Mouse (Mus musculus): ENCODE measurements at regions not wholly inside any gene's neighbourhood (a gene's known extent, or its start where the extent isn't known, plus 50 kb on each side); places are given as distances from the start of the nearest gene placed in this dataset.
"Not testable (repeated sequence)": the region's sequence is repeated elsewhere in the genome, so short reads cannot be mapped to it uniquely, and the experiment has no call there.

GRCm38 (mm10) chr14:13055198-13055597 is 229.4 kb upstream of the Synpr start:
- DNase-seq, result no peak

- not testable (repeated sequence) for DNase-seq
Observed at GRCm38 (mm10) chr14:13042536-13042935, 219.7 kb upstream of the Cadps start.

GRCm38 (mm10) chr14:13041741-13042140 is 218.9 kb upstream of the Cadps start:
- no peak for DNase-seq

GRCm38 (mm10) chr14:13040176-13040575 is 217.3 kb upstream of the Cadps start:
- DNase-seq, result no peak

GRCm38 (mm10) chr14:13037426-13037825 is 214.5 kb upstream of the Cadps start:
- no peak for DNase-seq

- DNase-seq, result no peak
Observed at GRCm38 (mm10) chr14:13029794-13030193, 206.9 kb upstream of the Cadps start.

- DNase-seq, result no peak
Observed at GRCm38 (mm10) chr14:13022744-13023143, 199.9 kb upstream of the Cadps start.

GRCm38 (mm10) chr14:13011099-13011498 is 188.2 kb upstream of the Cadps start:
- DNase-seq, result no peak

- no peak for DNase-seq
Observed at GRCm38 (mm10) chr14:13000997-13001699, 178.3 kb upstream of the Cadps start.

- no peak for DNase-seq
Observed at GRCm38 (mm10) chr14:12979416-12979815, 156.5 kb upstream of the Cadps start.

- peak; percentile 3 to 7 for DNase-seq
Observed at GRCm38 (mm10) chr14:12966441-12966840, 143.6 kb upstream of the Cadps start.

GRCm38 (mm10) chr14:12957896-12958295 is 135.0 kb upstream of the Cadps start:
- not testable (repeated sequence) for DNase-seq

- no peak for DNase-seq
Observed at GRCm38 (mm10) chr14:12950922-12951321, 128.0 kb upstream of the Cadps start.

- DNase-seq, result no peak
Observed at GRCm38 (mm10) chr14:12938638-12939293, 115.9 kb upstream of the Cadps start.

GRCm38 (mm10) chr14:12936343-12936742 is 113.5 kb upstream of the Cadps start:
- DNase-seq, result no peak

GRCm38 (mm10) chr14:12931668-12932384 is 108.9 kb upstream of the Cadps start:
- no peak for DNase-seq

- DNase-seq, result no peak
Observed at GRCm38 (mm10) chr14:12923617-12924016, 100.7 kb upstream of the Cadps start.

GRCm38 (mm10) chr14:12915431-12915830 is 92.6 kb upstream of the Cadps start:
- no peak for DNase-seq

- no peak for DNase-seq
Observed at GRCm38 (mm10) chr14:12913956-12914355, 91.1 kb upstream of the Cadps start.

- DNase-seq, result peak in 1 of 2 experiments; percentile 2
Observed at GRCm38 (mm10) chr14:12913421-12913820, 90.5 kb upstream of the Cadps start.

- DNase-seq, result no peak
Observed at GRCm38 (mm10) chr14:12877337-12877662, 54.4 kb upstream of the Cadps start.

- peak in 1 of 2 experiments; percentile 5 for DNase-seq
Observed at GRCm38 (mm10) chr14:12876417-12877336, 53.8 kb upstream of the Cadps start.
